Mouse (Mus musculus) cortical plate, adult 2 months (tissue): ENCODE measurements at regions not wholly inside any gene's neighbourhood (a gene's known extent, or its start where the extent isn't known, plus 50 kb on each side); places are given as distances from the start of the nearest gene placed in this dataset.

Source experiments
- CTCF ChIP-seq: fragments of 200-500 bp; IDR thresholded peaks from 2 replicates; pipeline ENCODE4 v1.5.1; 2011; ENCODE audit warnings: mild to moderate bottlenecking, control low read depth, low read length; ENCODE audit not compliant: insufficient read depth; ENCODE audit errors: extremely low read depth
- POLR2A ChIP-seq: fragments of 200-500 bp; IDR thresholded peaks from 2 replicates; pipeline ENCODE4 v1.6.1; 2011; ENCODE audit warnings: mild to moderate bottlenecking, low read length, control low read depth; ENCODE audit not compliant: insufficient read depth; ENCODE audit errors: extremely low read depth

GRCm38 (mm10) chr1:73348476-73348875 lies 332.8 kb upstream of the Tnp1 start:
- no peak for TF ChIP-seq CTCF
- TF ChIP-seq POLR2A: no peak
